Mouse (Mus musculus) midbrain, embryonic 14.5 days (tissue): ENCODE data around the gene Odf2. TPM values are rescaled to one million over a fixed set of nuclear protein-coding genes. Genes with fewer than 3 reads are reported as not detected.
A peak's percentile ranks its signal among the peaks of the same experiment; 100 is the strongest.

Experiments used
- ATAC-seq: fragments of 200-750 bp; cut with Nextera tagmentation; 2 replicates; pipeline ENCODE4 v1.8.0; 2017; ENCODE audit warnings: moderate number of reproducible peaks, moderate library complexity; ENCODE audit not compliant: low FRiP score, low TSS enrichment
- DNase-seq: peaks from one replicate; pipeline ENCODE4 v3.0.0-alpha.2; 2015
- H3K27ac ChIP-seq: fragments of 300-500 bp; sonication (generic); replicated peaks from 2 replicates; pipeline ENCODE4 v1.5.1; 2014; ENCODE audit warnings: mild to moderate bottlenecking, low read depth, low read length, moderate library complexity
- H3K27me3 ChIP-seq: fragments of 300-500 bp; sonication (generic); 2 replicates; pipeline ENCODE4 v1.6.1; 2014; ENCODE audit warnings: low read length, control low read depth, mixed read lengths; ENCODE audit not compliant: control insufficient read depth, insufficient read depth
- H3K36me3 ChIP-seq: fragments of 300-500 bp; sonication (generic); 2 replicates; pipeline ENCODE4 v1.6.1; 2014; ENCODE audit warnings: low read length, control low read depth; ENCODE audit not compliant: control insufficient read depth, insufficient read depth
- H3K4me1 ChIP-seq: fragments of 300-500 bp; sonication (generic); 2 replicates; pipeline ENCODE4 v1.6.1; 2014; ENCODE audit warnings: mild to moderate bottlenecking, antibody characterized with exemption, low read length, control low read depth; ENCODE audit not compliant: control insufficient read depth, insufficient read depth
- H3K4me2 ChIP-seq: fragments of 300-500 bp; sonication (generic); 2 replicates; pipeline ENCODE4 v1.6.1; 2014; ENCODE audit warnings: mild to moderate bottlenecking, low read length, moderate library complexity
- H3K4me3 ChIP-seq: fragments of 300-500 bp; sonication (generic); replicated peaks from 2 replicates; pipeline ENCODE4 v1.5.1; 2014; ENCODE audit warnings: low read depth, low read length
- H3K9ac ChIP-seq: fragments of 300-500 bp; sonication (generic); replicated peaks from 2 replicates; pipeline ENCODE4 v1.6.1; 2014; ENCODE audit warnings: mild to moderate bottlenecking, low read length, moderate library complexity
- H3K9me3 ChIP-seq: fragments of 300-500 bp; sonication (generic); 2 replicates; pipeline ENCODE4 v1.6.1; 2016; ENCODE audit warnings: low read length, control low read depth, mixed read lengths; ENCODE audit not compliant: control insufficient read depth
- WGBS: fragments of 180-500 bp; shearing (Covaris S2); extraction: QIAGEN DNeasy Blood & Tissue Kit; methylation state at CpG from one replicate; pipeline ENCODE4 v1.1.7; 2014; 5-methylcytosine and 5-hydroxymethylcytosine counted together
- polyA plus RNA-seq: library from polyadenylated mRNA; unstranded; fragments of >200 nt; fragmentation: Nextera tagmentation; extraction: Ambion mirVana; gene quantifications from 2 replicates; pipeline ENCODE4 v1.2.1, GENCODE M21; 2014

The Odf2 gene
- polyA plus RNA-seq, result 47.1 and 60.3 TPM in 2 replicates

DNA sequence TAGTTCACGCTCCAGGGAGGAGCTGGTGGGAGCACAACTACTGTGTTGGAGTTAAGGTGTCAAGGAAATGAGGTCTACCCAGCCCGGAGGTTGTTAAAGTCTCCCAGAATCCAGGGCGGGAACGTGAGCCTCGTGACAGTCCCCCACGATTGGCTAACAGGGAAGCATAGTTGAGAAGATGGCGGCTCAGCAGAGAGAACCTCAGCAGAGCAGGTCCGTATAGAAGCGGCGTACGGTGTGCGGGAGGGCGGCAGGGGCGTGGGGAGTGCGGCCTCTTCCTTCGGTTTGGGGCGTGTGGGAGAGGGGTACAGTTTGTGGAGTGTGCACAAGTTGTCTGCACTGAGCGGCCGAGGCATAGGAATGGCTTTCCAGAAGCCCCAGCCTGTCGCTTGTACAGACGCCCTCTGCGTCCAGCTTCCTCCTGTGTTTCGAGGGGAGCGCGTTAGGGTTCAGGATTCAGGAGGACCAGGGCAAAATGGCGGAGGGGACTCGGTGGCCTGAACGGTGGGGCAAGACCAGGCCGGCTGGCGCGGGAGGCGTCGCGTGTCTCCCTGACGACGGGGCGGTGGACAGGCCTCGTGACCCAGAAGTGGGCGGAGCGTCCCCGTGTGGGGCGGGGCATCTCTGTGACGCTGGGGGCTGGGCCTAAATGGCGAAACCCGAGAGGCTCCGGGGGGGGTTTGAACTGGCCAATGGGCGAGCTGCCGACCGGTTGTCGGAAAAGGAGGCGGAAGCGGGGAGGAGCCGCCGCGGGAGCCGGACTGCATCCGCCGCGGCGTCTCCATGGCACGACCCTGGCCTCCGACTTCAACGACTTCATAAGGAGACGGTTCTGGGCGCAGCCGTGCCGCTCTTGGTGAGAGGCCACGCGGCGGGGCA is at the start of gene Odf2:
Gene Odf2 (plus strand): TSS at position 156 of the 879 bp plus-strand sequence.
- peak within 1 kb of the TSS; percentile 92 for H3K4me2 ChIP-seq
- H3K9ac ChIP-seq, result peak within 1 kb of the TSS; percentile 93
- DNase-seq, result peak; percentile 100
- WGBS, result 2% methylated on average over 70 of the region's 70 CpGs
- H3K4me1 ChIP-seq, result peaks cover 15% of the 10 kb centered on the region
- H3K4me3 ChIP-seq, result peak within 1 kb of the TSS; percentile 99
- H3K27me3 ChIP-seq, result no peaks in the 10 kb centered on the region
- no peaks in the 10 kb centered on the region for H3K9me3 ChIP-seq
- peak within 1 kb of the TSS; percentile 81 for H3K27ac ChIP-seq
- H3K36me3 ChIP-seq, result peaks cover 25% of the 10 kb centered on the region
- ATAC-seq, result peak; percentile 92

DNA sequence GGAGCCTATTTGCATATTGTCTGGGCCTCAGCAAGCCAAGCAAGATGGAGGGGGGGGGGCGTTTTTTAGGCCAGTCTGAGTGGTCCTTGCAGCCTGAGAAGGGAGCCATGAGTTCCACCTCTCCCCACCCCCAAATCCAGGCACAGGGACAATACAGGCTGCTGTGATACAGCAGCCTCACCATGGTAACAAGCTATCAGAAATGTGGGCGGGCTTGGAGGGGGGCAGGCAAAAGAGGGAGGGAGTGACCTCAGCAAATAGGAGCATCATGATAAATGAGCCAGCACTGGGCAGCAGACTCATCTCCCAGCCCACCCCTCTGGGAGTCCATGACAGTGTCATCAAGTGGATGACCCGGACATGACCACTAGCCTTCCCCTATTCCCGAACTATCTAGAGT is 49.6 kb upstream of the Odf2 start:
- WGBS, result 6% methylated on average over 4 of the region's 4 CpGs
- DNase-seq (peak; percentile 73), ATAC-seq (peak; percentile 77)
- Histone ChIP-seq H3K27ac (peak overlapping the region; percentile 73), H3K27me3 (no peaks in the 10 kb centered on the region), H3K4me1 (peaks cover 45% of the 10 kb centered on the region), H3K4me3 (no peak overlapping the region), H3K9ac (peak overlapping the region; percentile 1; the same call in 1 of the 2 replicates), H3K9me3 (no peaks in the 10 kb centered on the region), H3K36me3 (peaks cover 22% of the 10 kb centered on the region), H3K4me2 (no peak overlapping the region)

DNA sequence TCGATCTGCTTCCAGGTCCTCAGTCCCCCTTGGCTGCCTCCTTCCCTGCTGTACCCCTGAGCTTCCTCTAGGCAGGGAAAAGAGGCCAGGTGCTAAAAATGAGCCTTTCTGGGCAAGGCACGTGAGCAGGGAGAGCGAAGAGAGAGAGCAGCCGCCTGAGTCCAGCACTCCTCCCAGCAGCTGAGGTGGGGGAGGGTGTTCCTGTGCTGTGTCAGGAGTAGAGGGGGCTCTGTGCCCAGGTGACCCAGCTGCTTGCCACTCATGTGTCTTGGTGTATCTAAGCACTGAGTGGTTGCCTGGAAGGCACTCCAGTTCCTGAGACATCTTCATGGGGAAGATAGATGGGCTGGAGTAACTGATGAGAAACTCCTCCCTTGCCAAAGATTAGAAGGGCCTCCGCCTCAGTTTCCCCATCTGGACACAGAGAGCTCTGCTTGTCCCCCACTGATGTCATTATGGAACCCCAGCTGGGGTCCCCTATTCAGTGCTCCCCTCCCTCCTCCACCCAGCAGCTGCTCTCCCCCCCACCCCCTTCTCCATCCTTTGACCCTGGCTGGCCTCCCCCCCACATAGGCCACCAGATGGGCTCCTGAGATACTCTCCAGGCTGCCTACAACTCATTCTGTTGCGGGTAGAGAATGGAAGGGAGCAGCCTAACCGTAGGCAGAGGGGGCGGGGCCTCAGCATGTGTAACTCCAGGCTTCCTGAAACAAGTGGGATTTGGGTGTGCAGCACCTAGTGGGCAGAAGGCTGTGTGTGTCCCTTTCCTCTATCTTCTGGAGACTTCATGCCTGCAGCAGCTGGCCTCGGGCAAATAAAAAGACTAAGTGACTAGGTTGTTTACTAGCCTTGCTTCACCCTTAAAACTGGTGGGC is 45.6 kb upstream of the Odf2 start:
- no peak overlapping the region for H3K4me3 ChIP-seq
- no peak for ATAC-seq

DNA sequence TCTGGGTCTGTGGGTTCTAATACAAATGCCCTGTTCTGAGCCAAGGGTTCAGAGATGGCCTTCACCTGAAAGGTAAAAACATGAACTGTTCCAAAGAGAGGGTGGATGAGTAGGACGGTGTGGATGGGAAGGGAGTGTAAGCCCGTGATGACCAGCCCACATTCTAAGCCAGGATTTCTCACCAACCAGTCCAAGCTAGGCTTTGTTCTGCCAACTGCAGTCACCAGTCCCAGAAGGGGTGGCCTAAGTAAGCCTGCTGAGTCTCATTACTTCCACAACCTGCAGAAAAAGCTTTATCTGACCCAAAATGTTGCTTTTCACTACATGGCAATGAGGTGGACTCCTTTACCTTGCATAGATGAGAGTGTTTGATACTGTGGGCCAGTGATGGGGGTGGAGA is 44.9 kb upstream of the Odf2 start:
- WGBS, result 19% methylated on average over 2 of the region's 2 CpGs
- ATAC-seq (no peak), DNase-seq (no peak)
- H3K4me2 ChIP-seq, result peak overlapping the region; percentile 83
- H3K36me3 ChIP-seq, result peaks cover 16% of the 10 kb centered on the region
- peak overlapping the region; percentile 97; the same call in 1 of the 2 replicates for H3K9ac ChIP-seq
- H3K4me1 ChIP-seq, result peaks cover 46% of the 10 kb centered on the region
- peak overlapping the region; percentile 96 for H3K27ac ChIP-seq
- H3K4me3 ChIP-seq, result peak overlapping the region; percentile 82; the same call in 1 of the 2 replicates
- H3K9me3 ChIP-seq, result no peaks in the 10 kb centered on the region
- H3K27me3 ChIP-seq, result no peaks in the 10 kb centered on the region

More for the DNA sequence above, 45.6 kb upstream of the Odf2 start:
- H3K4me2 ChIP-seq, result peak overlapping the region; percentile 83
- no peaks in the 10 kb centered on the region for H3K9me3 ChIP-seq
- peaks cover 50% of the 10 kb centered on the region for H3K4me1 ChIP-seq
- H3K27me3 ChIP-seq, result no peaks in the 10 kb centered on the region
- WGBS, result 11% methylated on average over 9 of the region's 9 CpGs
- DNase-seq, result peak; percentile 62
- H3K27ac ChIP-seq, result peak overlapping the region; percentile 96
- peaks cover 16% of the 10 kb centered on the region for H3K36me3 ChIP-seq
- H3K9ac ChIP-seq, result no peak overlapping the region

DNA sequence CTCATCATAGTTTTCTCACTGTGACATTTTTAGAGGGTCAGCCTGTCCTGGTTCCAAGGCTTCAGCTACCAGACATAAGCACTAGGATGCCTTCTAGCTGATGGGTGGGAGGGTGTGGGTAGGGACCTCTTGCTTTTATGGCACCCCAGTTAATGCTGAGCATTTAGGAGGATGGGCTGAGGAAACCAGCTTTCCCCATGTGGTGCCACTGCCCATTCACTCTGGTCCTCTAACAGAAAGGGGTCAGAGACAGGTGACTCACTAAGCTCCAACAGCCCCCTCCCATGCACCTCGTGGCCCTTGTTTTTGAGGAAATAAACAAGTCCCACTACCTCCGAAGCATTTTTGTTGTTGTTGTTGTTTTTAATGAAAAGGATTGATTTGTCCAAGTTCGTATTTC is 44.4 kb upstream of the Odf2 start:
- H3K9me3 ChIP-seq, result no peaks in the 10 kb centered on the region
- peak overlapping the region; percentile 96 for H3K27ac ChIP-seq
- H3K4me1 ChIP-seq, result peaks cover 46% of the 10 kb centered on the region
- peaks cover 16% of the 10 kb centered on the region for H3K36me3 ChIP-seq
- ATAC-seq (no peak), DNase-seq (no peak)
- H3K27me3 ChIP-seq, result no peaks in the 10 kb centered on the region
- peak overlapping the region; percentile 97 for H3K9ac ChIP-seq
- H3K4me2 ChIP-seq, result peak overlapping the region; percentile 83
- peak overlapping the region; percentile 82 for H3K4me3 ChIP-seq
- 4% methylated on average over 3 of the region's 3 CpGs for WGBS

DNA sequence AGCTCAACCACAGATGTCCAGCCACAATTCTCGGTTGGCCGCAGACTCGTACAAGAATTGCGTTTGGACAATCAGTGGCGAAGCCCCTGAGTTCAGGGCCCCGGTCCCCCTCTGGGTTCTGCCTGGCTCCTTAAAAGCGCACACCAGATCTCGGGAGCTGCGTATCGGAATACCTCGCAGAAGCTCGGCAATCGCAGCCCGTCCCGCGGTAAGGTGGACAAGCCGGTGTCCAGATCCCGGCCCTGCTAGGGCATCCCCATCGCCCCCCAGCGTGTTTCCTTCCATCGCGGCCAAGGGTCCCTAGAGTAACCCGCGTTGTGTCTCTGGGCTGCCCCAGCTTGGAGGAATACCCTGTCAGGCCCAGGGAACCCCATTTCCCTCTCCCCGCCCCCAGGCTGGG is 43.4 kb upstream of the Odf2 start:
- Histone ChIP-seq H3K9ac (peak overlapping the region; percentile 97), H3K4me3 (peak overlapping the region; percentile 82), H3K4me2 (peak overlapping the region; percentile 83), H3K4me1 (peaks cover 37% of the 10 kb centered on the region), H3K36me3 (peaks cover 16% of the 10 kb centered on the region), H3K27ac (peak overlapping the region; percentile 96), H3K9me3 (no peaks in the 10 kb centered on the region), H3K27me3 (no peaks in the 10 kb centered on the region)
- 2% methylated on average over 25 of the region's 25 CpGs for WGBS
- ATAC-seq, result no peak
- peak; percentile 72 for DNase-seq

DNA sequence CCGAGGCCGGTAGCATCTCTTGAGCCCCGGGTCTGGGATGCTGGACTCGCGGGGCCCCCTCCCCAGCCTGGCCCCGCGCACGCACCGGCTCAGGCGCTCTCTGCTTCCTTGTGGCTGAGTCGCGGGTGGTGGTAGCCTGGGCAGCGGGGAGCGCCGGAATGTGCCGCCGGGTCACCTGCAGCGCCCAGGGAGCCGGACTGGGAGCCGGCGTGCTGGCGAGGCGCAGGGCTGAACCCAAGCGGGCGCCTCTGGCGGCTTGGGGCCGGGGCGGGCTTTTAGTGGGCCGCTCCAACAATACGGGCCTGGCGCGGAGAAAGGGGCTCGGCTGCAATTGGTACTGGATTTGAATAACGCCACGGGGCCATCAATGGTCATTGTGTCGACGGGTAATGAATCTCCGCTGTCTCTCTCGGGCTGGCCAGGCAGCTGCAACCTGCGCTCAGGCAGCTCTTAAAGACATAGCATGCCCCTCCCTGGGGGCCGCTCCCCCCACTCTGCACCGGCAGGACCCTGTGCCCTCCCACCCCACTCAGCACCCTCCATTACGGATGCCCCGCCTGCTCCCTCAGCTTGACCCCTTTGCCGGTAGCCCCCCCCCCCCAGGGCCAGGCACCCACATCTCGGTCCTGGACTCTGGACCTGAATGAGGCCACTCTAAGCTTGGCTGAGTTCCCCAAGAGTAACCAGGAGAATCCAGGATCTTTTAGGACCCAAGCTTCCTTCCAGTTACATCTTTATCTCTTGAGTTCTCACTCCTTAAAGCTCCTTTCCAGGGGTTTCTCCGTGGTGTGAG is 42.8 kb upstream of the Odf2 start:
- H3K4me2 ChIP-seq, result peak overlapping the region; percentile 83
- no peaks in the 10 kb centered on the region for H3K27me3 ChIP-seq
- H3K27ac ChIP-seq, result peak overlapping the region; percentile 96
- H3K4me3 ChIP-seq, result peak overlapping the region; percentile 82
- no peaks in the 10 kb centered on the region for H3K9me3 ChIP-seq
- 2% methylated on average over 47 of the region's 47 CpGs for WGBS
- peaks cover 14% of the 10 kb centered on the region for H3K36me3 ChIP-seq
- H3K4me1 ChIP-seq, result peaks cover 32% of the 10 kb centered on the region
- DNase-seq (peak; percentile 82), ATAC-seq (peak; percentile 57)
- peak overlapping the region; percentile 97 for H3K9ac ChIP-seq

DNA sequence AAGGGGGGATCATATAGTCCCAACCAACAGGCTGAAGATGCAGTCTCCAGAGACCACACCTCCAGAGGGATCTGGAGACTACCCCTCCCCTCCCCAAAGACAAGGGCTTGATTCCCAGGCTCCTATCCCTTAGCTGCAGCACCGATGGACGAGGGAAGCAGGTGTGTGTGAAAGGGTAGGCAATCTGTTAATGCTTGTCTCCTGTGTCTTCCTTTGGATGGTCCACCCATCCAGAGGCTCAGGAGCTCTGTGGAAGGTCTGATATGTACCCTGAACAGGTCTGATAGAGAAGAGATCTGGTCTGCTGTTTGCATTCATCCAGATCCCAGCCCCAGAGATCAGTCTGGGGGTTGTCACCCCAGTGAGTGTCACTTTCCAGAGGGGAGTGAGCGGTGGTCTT is 42.1 kb upstream of the Odf2 start:
- peaks cover 9% of the 10 kb centered on the region; the same call in 1 of the 2 replicates for H3K36me3 ChIP-seq
- peak overlapping the region; percentile 82 for H3K4me3 ChIP-seq
- H3K4me1 ChIP-seq, result peaks cover 32% of the 10 kb centered on the region
- H3K27me3 ChIP-seq, result no peaks in the 10 kb centered on the region
- peak overlapping the region; percentile 96 for H3K27ac ChIP-seq
- H3K4me2 ChIP-seq, result peak overlapping the region; percentile 83
- DNase-seq (no peak), ATAC-seq (no peak)
- 24% methylated on average over 3 of the region's 3 CpGs for WGBS
- H3K9ac ChIP-seq, result peak overlapping the region; percentile 97
- H3K9me3 ChIP-seq, result no peaks in the 10 kb centered on the region
